8 mouse cellular contexts compared by ENCODE assay signal in genomic region chr15:102331610-102332015, GRCm38 (mm10). TPM values are rescaled to one million over a fixed set of nuclear protein-coding genes. Genes with fewer than 3 reads are reported as not detected.
A peak's percentile ranks its signal among the peaks of the same experiment; 100 is the strongest.
DNase-seq lines count a peak whose midpoint lies in the region; ATAC-seq and TF ChIP-seq lines count a peak whose summit lies in the region.

Gene Myg1 (plus strand): TSS chr15:102331709.

- peaks cover 40% of the 10 kb centered on the region for H3K79me2 ChIP-seq in macrophage (ENCODE audit: inconsistent target)

- peak within 1 kb of the TSS; percentile 70 for H3K4me2 ChIP-seq in hindbrain, embryonic 15.5 days

- TF ChIP-seq CTCF in left cerebral cortex, adult 2 months (IDR thresholded peaks at IDR 0.05) = no peak

- no peaks in the 10 kb centered on the region for H3K27me3 ChIP-seq in hindbrain, embryonic 15.5 days

- WGBS in hindbrain, embryonic 15.5 days = under 1% methylated on average over 30 of the region's 30 CpGs
- WGBS in macrophage (ENCODE audit: missing documents) = under 1% methylated on average over 30 of the region's 30 CpGs

- DNase-seq in ZHBTc4 (ENCODE audit: low read depth, low spot score) = peak; percentile 92
- peak; percentile 51 to 70 for DNase-seq in cerebellum, postnatal 4 days (ENCODE audit: low spot score in 2 of 2)
- peak; percentile 79 for DNase-seq in gastrocnemius, adult 18-20 months (ENCODE audit: low spot score)
- DNase-seq in left cerebral cortex, adult 2 months (ENCODE audit: extremely low spot score in 1 of 2, low spot score in 2 of 2) = peak; percentile 76 to 83
- DNase-seq in retina, postnatal 7 days (ENCODE audit: low read depth, low spot score) = peak; percentile 79
- peak; percentile 68 to 71 for DNase-seq in urinary bladder, adult 18-20 months (ENCODE audit: low spot score in 2 of 2)

- no peaks in the 10 kb centered on the region for H3K9me3 ChIP-seq in hindbrain, embryonic 15.5 days

- peak within 1 kb of the TSS; percentile 66 for H3K4me3 ChIP-seq in hindbrain, embryonic 15.5 days
- H3K4me3 ChIP-seq in left cerebral cortex, adult 2 months = peak within 1 kb of the TSS; percentile 81
- peak within 1 kb of the TSS; percentile 84 for H3K4me3 ChIP-seq in macrophage (ENCODE audit: inconsistent target)

- peaks cover 32% of the 10 kb centered on the region for H3K4me1 ChIP-seq in hindbrain, embryonic 15.5 days (replicated peaks)

- peak; percentile 95 for ATAC-seq in hindbrain, embryonic 15.5 days (ENCODE audit: low FRiP score, low read depth)

- peak within 1 kb of the TSS; percentile 59 for H3K9ac ChIP-seq in hindbrain, embryonic 15.5 days

- intact Hi-C loops in left cerebral cortex, adult 2 months (cut with DNase I) = no loop called here

- peaks cover 49% of the 10 kb centered on the region for H3K36me3 ChIP-seq in hindbrain, embryonic 15.5 days
- H3K36me3 ChIP-seq in macrophage (ENCODE audit: inconsistent target) = peaks cover 26% of the 10 kb centered on the region; the same call in 1 of the 2 replicates

- peak within 1 kb of the TSS; percentile 73 for H3K27ac ChIP-seq in hindbrain, embryonic 15.5 days (replicated peaks)
- H3K27ac ChIP-seq in left cerebral cortex, adult 2 months = peak within 1 kb of the TSS; percentile 60
- peak within 1 kb of the TSS; percentile 58 for H3K27ac ChIP-seq in macrophage

RNA-seq across cellular contexts. Expression of gene Myg1, which starts in this region (rescaled TPM):
- total RNA-seq in gastrocnemius, adult 18-20 months (2021) = 10 to 100 TPM; 12.9 to 20.2 TPM
- polyA plus RNA-seq in hindbrain, embryonic 15.5 days (2015; fragmentation: Nextera tagmentation; extraction: Ambion mirVana) = 92.6 and 94.2 TPM in 2 replicates
- 10 to 100 TPM; 65.1 to 67.9 TPM for total RNA-seq in left cerebral cortex, adult 2 months (2021)
- total RNA-seq in macrophage (2018; cell fraction: chromatin; rRNA removed) = 10 to 100 TPM in 25 of 26 experiments, 1 to 10 TPM in 1; 10.0 to 65.5 (median 29.2) TPM
- total RNA-seq in macrophage (2018; cell fraction: cytosol; rRNA removed) = 10 to 100 TPM; 13.4 to 27.8 (median 20.5) TPM
- 10 to 100 TPM; 12.6 to 75.2 (median 23.6) TPM for total RNA-seq in macrophage (2018; cell fraction: nucleus; rRNA removed)
- 15.1 to 28.2 TPM (median 21.0 TPM) in 3 replicates for polyA plus RNA-seq in macrophage (2018)

Comparison
In these comparisons a context has a peak if more than half of its experiments do, and no peak if none do; other contexts are left out.
1. Peak in every context shown above with its lines: DNase-seq, ATAC-seq, H3K4me3 ChIP-seq and H3K27ac ChIP-seq.